Mouse (Mus musculus) forelimb bud, embryonic 11.5 days (tissue): ENCODE measurements around the gene Glo1.

Experiments
- DNase-seq: peaks from one replicate; pipeline ENCODE4 v3.0.0-alpha.2; 2012; ENCODE audit warnings: low read depth, low spot score

Gene Glo1

GRCm38 (mm10) chr17:30536651-30537050, 90.0 kb downstream of the Glo1 start:
- DNase-seq = no peak
